Mouse (Mus musculus) hindbrain, embryonic 14.5 days (tissue): ENCODE results near the gene Ccm2. TPM values are rescaled to one million over a fixed set of nuclear protein-coding genes. Genes with fewer than 3 reads are reported as not detected.

Experiments used
- ATAC-seq: fragments of 200-750 bp; cut with Nextera tagmentation; 2 replicates; pipeline ENCODE4 v1.8.0; 2017; ENCODE audit warnings: moderate number of reproducible peaks, mild to moderate bottlenecking, moderate TSS enrichment, moderate library complexity; ENCODE audit not compliant: low FRiP score
- DNase-seq: peaks from one replicate; pipeline ENCODE4 v3.0.0-alpha.2; 2015; ENCODE audit warnings: low spot score
- H3K27ac ChIP-seq: fragments of 300-500 bp; sonication (generic); 2 replicates; pipeline ENCODE4 v1.5.1; 2014; ENCODE audit warnings: mild to moderate bottlenecking, moderate library complexity
- H3K27me3 ChIP-seq: fragments of 300-500 bp; sonication (generic); 2 replicates; pipeline ENCODE4 v1.6.1; 2014; ENCODE audit warnings: mild to moderate bottlenecking, low read length, mixed read lengths; ENCODE audit not compliant: control insufficient read depth, insufficient read depth
- H3K36me3 ChIP-seq: fragments of 300-500 bp; sonication (generic); replicated peaks from 2 replicates; pipeline ENCODE4 v1.6.1; 2014; ENCODE audit not compliant: control insufficient read depth, insufficient read depth
- H3K4me1 ChIP-seq: fragments of 300-500 bp; sonication (generic); replicated peaks from 2 replicates; pipeline ENCODE4 v1.6.1; 2014; ENCODE audit warnings: antibody characterized with exemption, low read length, mixed read lengths; ENCODE audit not compliant: control insufficient read depth, insufficient read depth
- H3K4me2 ChIP-seq: fragments of 300-500 bp; sonication (generic); replicated peaks from 2 replicates; pipeline ENCODE4 v1.6.1; 2014; ENCODE audit warnings: mild to moderate bottlenecking, moderate library complexity
- H3K4me3 ChIP-seq: fragments of 300-500 bp; sonication (generic); replicated peaks from 2 replicates; pipeline ENCODE4 v1.5.1; 2014; ENCODE audit warnings: mild to moderate bottlenecking, low read length
- H3K9ac ChIP-seq: fragments of 300-500 bp; sonication (generic); 2 replicates; pipeline ENCODE4 v1.6.1; 2014
- H3K9me3 ChIP-seq: fragments of 300-500 bp; sonication (generic); 2 replicates; pipeline ENCODE4 v1.6.1; 2016; ENCODE audit warnings: low read length; ENCODE audit not compliant: control insufficient read depth
- WGBS: fragments of 180-500 bp; shearing (Covaris S2); extraction: QIAGEN DNeasy Blood & Tissue Kit; methylation state at CpG from one replicate; pipeline ENCODE4 v1.1.7; 2014; 5-methylcytosine and 5-hydroxymethylcytosine counted together
- polyA plus RNA-seq: library from polyadenylated mRNA; unstranded; fragments of >200 nt; fragmentation: Nextera tagmentation; extraction: Ambion mirVana; gene quantifications from 2 replicates; pipeline ENCODE4 v1.2.1, GENCODE M21; 2014

Gene Ccm2
- polyA plus RNA-seq, 1 experiment from 2014 or later: 89.4 TPM

- H3K4me1 ChIP-seq: peaks cover 14% of the 10 kb centered on the region
- no peak overlapping the region for H3K9ac ChIP-seq
- ATAC-seq: no peak
- no peak overlapping the region for H3K4me2 ChIP-seq
- no peak overlapping the region for H3K4me3 ChIP-seq
- WGBS: 95% methylated on average over 3 of the region's 3 CpGs
- no peak for DNase-seq
- H3K27ac ChIP-seq: no peak overlapping the region
- H3K36me3 ChIP-seq: peaks cover 4% of the 10 kb centered on the region; the same call in 1 of the 2 replicates
- no peaks in the 10 kb centered on the region for H3K27me3 ChIP-seq
- no peaks in the 10 kb centered on the region for H3K9me3 ChIP-seq
Observed at GRCm38 (mm10) chr11:6550201-6550600, 3.5 kb downstream of the Ccm2 start.

- Histone ChIP-seq H3K4me2 (no peak overlapping the region), H3K4me3 (no peak overlapping the region), H3K9ac (no peak overlapping the region), H3K27ac (no peak overlapping the region), H3K36me3 (no peaks in the 10 kb centered on the region; the same call in 1 of the 2 replicates), H3K27me3 (no peaks in the 10 kb centered on the region), H3K9me3 (no peaks in the 10 kb centered on the region), H3K4me1 (no peaks in the 10 kb centered on the region; the same call in 1 of the 2 replicates)
- DNase-seq (no peak), ATAC-seq (no peak)
- WGBS: 90% methylated on average over 3 of the region's 3 CpGs
Observed at GRCm38 (mm10) chr11:6558234-6558633, 11.5 kb downstream of the Ccm2 start.

GRCm38 (mm10) chr11:6559996-6560395 lies 13.3 kb downstream of the Ccm2 start:
- no peak overlapping the region for H3K27ac ChIP-seq
- ATAC-seq (no peak), DNase-seq (no peak)
- no peak overlapping the region for H3K9ac ChIP-seq
- H3K4me2 ChIP-seq: no peak overlapping the region
- H3K36me3 ChIP-seq: no peaks in the 10 kb centered on the region
- H3K4me3 ChIP-seq: no peak overlapping the region
- H3K9me3 ChIP-seq: no peaks in the 10 kb centered on the region
- no peaks in the 10 kb centered on the region for H3K27me3 ChIP-seq
- WGBS: 95% methylated on average over 2 of the region's 2 CpGs
- H3K4me1 ChIP-seq: no peaks in the 10 kb centered on the region

- Histone ChIP-seq H3K9ac (no peak overlapping the region), H3K27me3 (no peaks in the 10 kb centered on the region), H3K9me3 (no peaks in the 10 kb centered on the region), H3K4me2 (no peak overlapping the region), H3K4me1 (no peaks in the 10 kb centered on the region), H3K36me3 (no peaks in the 10 kb centered on the region), H3K27ac (no peak overlapping the region), H3K4me3 (no peak overlapping the region)
- WGBS: 91% methylated on average over 13 of the region's 13 CpGs
- ATAC-seq: no peak
- DNase-seq: no peak
Observed at GRCm38 (mm10) chr11:6560655-6561360, 14.1 kb downstream of the Ccm2 start.

GRCm38 (mm10) chr11:6561474-6561873 lies 14.8 kb downstream of the Ccm2 start:
- H3K4me1 ChIP-seq: no peaks in the 10 kb centered on the region
- DNase-seq (no peak), ATAC-seq (no peak)
- H3K9ac ChIP-seq: no peak overlapping the region
- H3K4me2 ChIP-seq: no peak overlapping the region
- no peak overlapping the region for H3K27ac ChIP-seq
- no peaks in the 10 kb centered on the region for H3K27me3 ChIP-seq
- no peak overlapping the region for H3K4me3 ChIP-seq
- no peaks in the 10 kb centered on the region for H3K36me3 ChIP-seq
- 90% methylated on average over 4 of the region's 4 CpGs for WGBS
- H3K9me3 ChIP-seq: no peaks in the 10 kb centered on the region

- Histone ChIP-seq H3K9me3 (no peaks in the 10 kb centered on the region), H3K36me3 (no peaks in the 10 kb centered on the region), H3K4me1 (no peaks in the 10 kb centered on the region), H3K27me3 (no peaks in the 10 kb centered on the region), H3K9ac (no peak overlapping the region), H3K4me3 (no peak overlapping the region), H3K27ac (no peak overlapping the region), H3K4me2 (no peak overlapping the region)
- 86% methylated on average over 6 of the region's 6 CpGs for WGBS
- ATAC-seq: no peak
- DNase-seq: no peak
Observed at GRCm38 (mm10) chr11:6562359-6562758, 15.7 kb downstream of the Ccm2 start.

GRCm38 (mm10) chr11:6563201-6563600 lies 16.5 kb downstream of the Ccm2 start:
- H3K4me2 ChIP-seq: no peak overlapping the region
- no peaks in the 10 kb centered on the region for H3K9me3 ChIP-seq
- H3K4me3 ChIP-seq: no peak overlapping the region
- 92% methylated on average over 4 of the region's 4 CpGs for WGBS
- no peaks in the 10 kb centered on the region for H3K27me3 ChIP-seq
- ATAC-seq (no peak), DNase-seq (no peak)
- no peak overlapping the region for H3K27ac ChIP-seq
- H3K9ac ChIP-seq: no peak overlapping the region
- peaks cover 6% of the 10 kb centered on the region; the same call in 1 of the 2 replicates for H3K4me1 ChIP-seq
- H3K36me3 ChIP-seq: no peaks in the 10 kb centered on the region

- peaks cover 20% of the 10 kb centered on the region for H3K4me1 ChIP-seq
- no peak for DNase-seq
- peaks cover 11% of the 10 kb centered on the region; the same call in 1 of the 2 replicates for H3K36me3 ChIP-seq
- H3K4me2 ChIP-seq: no peak overlapping the region
- H3K4me3 ChIP-seq: no peak overlapping the region
- ATAC-seq: no peak
- H3K27ac ChIP-seq: no peak overlapping the region
- no peaks in the 10 kb centered on the region for H3K9me3 ChIP-seq
- WGBS: 95% methylated on average over 4 of the region's 4 CpGs
- H3K9ac ChIP-seq: no peak overlapping the region
- no peaks in the 10 kb centered on the region for H3K27me3 ChIP-seq
Observed at GRCm38 (mm10) chr11:6566496-6566895, 19.8 kb downstream of the Ccm2 start.

- DNase-seq: no peak
- ATAC-seq: no peak
- WGBS: 87% methylated on average over 8 of the region's 8 CpGs
Observed at GRCm38 (mm10) chr11:6567951-6568350, 21.3 kb downstream of the Ccm2 start.

More at GRCm38 (mm10) chr11:6567951-6568350, 21.3 kb downstream of the Ccm2 start:
- peaks cover 20% of the 10 kb centered on the region for H3K4me1 ChIP-seq
- H3K27me3 ChIP-seq: no peaks in the 10 kb centered on the region
- H3K9me3 ChIP-seq: no peaks in the 10 kb centered on the region
- no peak overlapping the region for H3K4me3 ChIP-seq
- H3K27ac ChIP-seq: peak overlapping the region; percentile 77
- peaks cover 18% of the 10 kb centered on the region; the same call in 1 of the 2 replicates for H3K36me3 ChIP-seq
- no peak overlapping the region; the same call in 1 of the 2 replicates for H3K9ac ChIP-seq
- no peak overlapping the region for H3K4me2 ChIP-seq
